Mouse (Mus musculus): ENCODE measurements around the gene Pibf1.

Gene Pibf1

GRCm38 (mm10) chr14:99141786-99142633 is 42.8 kb downstream of the Pibf1 start:
- peak; percentile 67 to 68 for DNase-seq (ENCODE audit: low spot score in 2 of 2)

GRCm38 (mm10) chr14:99146841-99147240 is 47.6 kb downstream of the Pibf1 start:
- DNase-seq (ENCODE audit: low spot score in 2 of 2) = no peak

GRCm38 (mm10) chr14:99152683-99153082 is 53.5 kb downstream of the Pibf1 start:
- no peak for DNase-seq (ENCODE audit: low spot score in 2 of 2)

GRCm38 (mm10) chr14:99159940-99160339 is 60.7 kb downstream of the Pibf1 start:
- no peak for DNase-seq (ENCODE audit: low spot score in 2 of 2)

GRCm38 (mm10) chr14:99163051-99163450 is 63.8 kb downstream of the Pibf1 start:
- no peak for DNase-seq (ENCODE audit: low spot score in 2 of 2)

GRCm38 (mm10) chr14:99174138-99174745 is 75.0 kb downstream of the Pibf1 start:
- no peak for DNase-seq (ENCODE audit: low spot score in 2 of 2)

GRCm38 (mm10) chr14:99176559-99176958 is 77.3 kb downstream of the Pibf1 start:
- peak; percentile 25 to 41 for DNase-seq (ENCODE audit: low spot score in 2 of 2)

- no peak for DNase-seq (ENCODE audit: low spot score in 2 of 2)
Observed at GRCm38 (mm10) chr14:99190153-99190790, 91.0 kb downstream of the Pibf1 start.

GRCm38 (mm10) chr14:99205865-99206264 is 106.6 kb downstream of the Pibf1 start:
- DNase-seq (ENCODE audit: low spot score in 2 of 2) = no peak

GRCm38 (mm10) chr14:99206591-99206990 is 107.4 kb downstream of the Pibf1 start:
- no peak for DNase-seq (ENCODE audit: low spot score in 2 of 2)

- DNase-seq (ENCODE audit: low spot score in 2 of 2) = no peak
Observed at GRCm38 (mm10) chr14:99210431-99210830, 111.2 kb downstream of the Pibf1 start.

GRCm38 (mm10) chr14:99218396-99219012 is 119.3 kb downstream of the Pibf1 start:
- no peak for DNase-seq (ENCODE audit: low spot score in 2 of 2)

GRCm38 (mm10) chr14:99219757-99220171 is 120.5 kb downstream of the Pibf1 start:
- no peak for DNase-seq (ENCODE audit: low spot score in 2 of 2)

- no peak for DNase-seq (ENCODE audit: low spot score in 2 of 2)
Observed at GRCm38 (mm10) chr14:99225929-99226328, 126.7 kb downstream of the Pibf1 start.

GRCm38 (mm10) chr14:99229071-99229780 is 130.0 kb downstream of the Pibf1 start:
- DNase-seq (ENCODE audit: low spot score in 2 of 2) = no peak

GRCm38 (mm10) chr14:99233056-99233455 is 133.8 kb downstream of the Pibf1 start:
- no peak for DNase-seq (ENCODE audit: low spot score in 2 of 2)

- DNase-seq (ENCODE audit: low spot score in 2 of 2) = no peak
Observed at GRCm38 (mm10) chr14:99237115-99237514, 137.9 kb downstream of the Pibf1 start.

- no peak for DNase-seq (ENCODE audit: low spot score in 2 of 2)
Observed at GRCm38 (mm10) chr14:99240563-99240962, 141.3 kb downstream of the Pibf1 start.

GRCm38 (mm10) chr14:99244508-99244907 is 145.3 kb downstream of the Pibf1 start:
- no peak for DNase-seq (ENCODE audit: low spot score in 2 of 2)

GRCm38 (mm10) chr14:99262026-99262425 is 162.8 kb downstream of the Pibf1 start:
- DNase-seq (ENCODE audit: low spot score in 2 of 2) = no peak

GRCm38 (mm10) chr14:99263816-99264215 is 164.6 kb downstream of the Pibf1 start:
- DNase-seq (ENCODE audit: low spot score in 2 of 2) = no peak

- DNase-seq (ENCODE audit: low spot score in 2 of 2) = no peak
Observed at GRCm38 (mm10) chr14:99265791-99266190, 166.6 kb downstream of the Pibf1 start.
